Mouse (Mus musculus) kidney, adult 11 months (tissue): ENCODE data around the gene Tmem185b.

ENCODE experiments used
- DNase-seq: peaks from one replicate; pipeline ENCODE4 v3.0.0; 2022

Gene Tmem185b

GRCm38 (mm10) chr1:119525689-119526591, at the start of gene Tmem185b:
Gene Tmem185b (plus strand): TSS chr1:119526160.
- peak; percentile 90 for DNase-seq

DNA sequence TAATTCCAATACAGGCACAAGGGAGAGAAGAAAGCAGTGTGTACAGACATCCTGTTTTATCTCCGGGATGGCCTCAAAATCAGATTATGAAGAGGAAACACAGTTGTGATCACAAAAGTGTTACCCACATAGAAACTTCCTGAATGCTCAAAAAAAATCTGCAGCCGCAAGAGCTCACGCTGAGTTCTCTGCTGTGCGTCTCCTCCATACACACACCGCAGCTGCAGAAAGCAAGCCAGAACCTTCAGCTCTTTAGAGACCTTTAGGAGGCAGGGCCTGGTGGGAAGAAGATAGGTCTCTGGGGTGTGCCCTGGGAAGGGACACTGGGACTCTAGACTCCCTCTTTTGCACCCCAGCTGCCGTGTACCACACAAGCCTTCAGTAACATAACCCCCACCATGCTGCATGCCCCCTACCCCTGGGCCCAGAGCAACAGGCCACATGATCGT, 49.0 kb upstream of the Tmem185b start:
- no peak for DNase-seq

DNA sequence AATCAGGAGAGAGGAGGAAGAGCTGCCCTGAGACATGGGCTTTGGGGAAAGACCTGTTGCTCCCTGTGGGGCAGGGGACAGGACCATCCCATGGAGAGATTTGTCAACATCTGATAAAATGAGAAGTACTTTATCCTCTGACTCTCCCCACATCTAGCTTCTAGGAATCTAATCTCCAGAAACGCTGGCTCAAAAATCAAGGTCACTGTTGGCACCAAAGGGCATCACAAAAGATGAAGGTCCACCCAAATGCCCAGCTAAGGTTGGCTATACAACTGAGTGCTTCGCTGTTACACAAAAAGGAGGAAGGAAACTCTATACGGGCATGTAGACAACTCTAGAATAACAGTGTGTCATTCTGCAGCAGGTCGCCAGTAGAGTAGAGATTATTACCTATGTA, 46.3 kb upstream of the Tmem185b start:
- DNase-seq = no peak

DNA sequence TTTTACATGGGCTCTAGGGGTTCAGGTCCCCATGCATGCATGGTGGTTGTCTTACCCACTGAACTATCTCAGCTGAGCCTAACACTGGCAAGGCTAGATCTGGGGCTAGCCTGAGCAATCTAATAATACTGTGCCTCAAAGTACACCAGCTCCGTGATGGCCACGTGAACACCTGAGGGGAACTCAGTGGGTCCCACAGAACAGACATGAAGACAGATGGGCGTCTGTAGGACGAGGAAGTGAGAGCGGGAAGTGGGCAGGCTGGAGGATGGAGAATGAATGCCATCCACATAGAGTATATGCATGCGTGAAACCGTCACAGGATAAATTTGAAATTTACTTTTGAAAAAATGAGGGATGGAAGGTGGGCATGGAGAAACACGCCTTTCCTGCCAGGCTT, 45.3 kb upstream of the Tmem185b start:
- no peak for DNase-seq

- DNase-seq = no peak
Observed at GRCm38 (mm10) chr1:119481205-119481932, 44.6 kb upstream of the Tmem185b start.

DNA sequence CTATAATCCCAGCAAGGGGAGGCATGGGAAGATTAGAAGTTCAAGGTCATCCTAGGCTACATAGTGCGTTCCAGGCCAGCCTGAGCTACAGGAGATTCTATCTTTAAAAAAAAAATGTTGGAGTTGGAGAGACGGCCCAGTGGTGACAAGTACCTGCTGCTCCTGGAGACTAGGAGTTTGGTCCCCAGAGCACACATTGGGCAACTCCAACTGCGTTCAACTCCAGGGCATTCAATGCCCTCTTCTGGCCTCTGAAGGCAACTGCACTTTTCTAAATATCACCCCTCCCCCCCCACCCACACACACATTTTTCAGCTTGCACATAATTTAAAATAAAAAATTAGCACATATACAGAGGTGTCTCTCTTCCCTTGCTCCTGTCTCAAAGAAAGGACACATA, 43.1 kb upstream of the Tmem185b start:
- no peak for DNase-seq

GRCm38 (mm10) chr1:119484457-119484856, 41.5 kb upstream of the Tmem185b start:
- DNase-seq = no peak

DNA sequence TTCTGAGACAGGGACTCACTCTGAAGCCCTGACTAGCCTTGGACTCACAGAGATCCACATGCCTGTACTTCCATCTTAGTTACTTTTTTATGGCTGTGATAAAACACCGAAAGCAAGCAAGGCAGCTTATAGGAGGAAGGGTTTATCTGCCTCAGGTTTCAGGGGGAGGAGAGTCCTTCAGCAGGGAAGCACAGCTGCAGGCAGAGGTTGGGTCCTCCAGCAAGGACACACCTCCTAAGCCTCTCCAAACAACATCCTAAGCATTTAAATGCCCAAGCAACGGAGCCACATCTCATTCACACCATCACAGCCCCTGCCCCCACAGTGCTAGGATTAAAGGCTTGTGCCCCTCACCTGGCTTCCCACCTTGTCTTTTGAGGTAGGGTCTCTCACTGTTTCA, 40.1 kb upstream of the Tmem185b start:
- no peak for DNase-seq

DNA sequence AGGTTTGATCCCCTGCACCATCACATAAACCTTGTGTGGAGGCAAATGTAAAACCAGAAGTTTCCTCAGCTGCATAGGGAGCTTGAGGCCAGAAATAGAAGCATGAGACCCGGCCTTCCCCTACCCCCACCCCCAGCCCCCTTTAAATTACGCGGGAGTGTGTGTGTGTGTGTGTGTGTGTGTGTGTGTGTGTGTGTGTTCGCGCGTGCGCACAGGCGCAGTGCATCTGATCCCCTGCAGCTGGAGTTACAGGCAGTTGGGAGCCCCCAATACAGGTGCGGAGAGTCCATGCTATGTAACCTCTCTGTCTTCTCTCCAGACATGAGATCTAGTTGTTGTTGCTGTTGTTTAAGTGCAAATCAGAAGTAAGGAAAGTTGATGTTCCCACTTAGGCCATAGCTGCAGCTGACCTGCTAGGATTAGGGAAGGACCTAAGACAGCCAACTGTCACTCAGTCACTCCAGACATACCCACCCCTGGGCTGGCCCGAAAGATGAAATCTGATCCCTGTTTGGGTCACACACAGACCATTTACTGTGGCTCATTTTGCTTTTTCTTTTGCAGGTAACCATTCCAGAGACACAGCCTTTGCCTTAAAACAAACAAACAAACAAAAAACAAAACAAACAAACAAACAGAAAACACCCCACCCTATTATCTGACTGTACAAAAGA, 37.9 kb upstream of the Tmem185b start:
- DNase-seq = no peak

- DNase-seq = no peak
Observed at GRCm38 (mm10) chr1:119490765-119491164, 35.2 kb upstream of the Tmem185b start.

GRCm38 (mm10) chr1:119492097-119492496, 33.9 kb upstream of the Tmem185b start:
- DNase-seq = peak; percentile 91

- no peak for DNase-seq
Observed at GRCm38 (mm10) chr1:119492505-119492904, 33.5 kb upstream of the Tmem185b start.

DNA sequence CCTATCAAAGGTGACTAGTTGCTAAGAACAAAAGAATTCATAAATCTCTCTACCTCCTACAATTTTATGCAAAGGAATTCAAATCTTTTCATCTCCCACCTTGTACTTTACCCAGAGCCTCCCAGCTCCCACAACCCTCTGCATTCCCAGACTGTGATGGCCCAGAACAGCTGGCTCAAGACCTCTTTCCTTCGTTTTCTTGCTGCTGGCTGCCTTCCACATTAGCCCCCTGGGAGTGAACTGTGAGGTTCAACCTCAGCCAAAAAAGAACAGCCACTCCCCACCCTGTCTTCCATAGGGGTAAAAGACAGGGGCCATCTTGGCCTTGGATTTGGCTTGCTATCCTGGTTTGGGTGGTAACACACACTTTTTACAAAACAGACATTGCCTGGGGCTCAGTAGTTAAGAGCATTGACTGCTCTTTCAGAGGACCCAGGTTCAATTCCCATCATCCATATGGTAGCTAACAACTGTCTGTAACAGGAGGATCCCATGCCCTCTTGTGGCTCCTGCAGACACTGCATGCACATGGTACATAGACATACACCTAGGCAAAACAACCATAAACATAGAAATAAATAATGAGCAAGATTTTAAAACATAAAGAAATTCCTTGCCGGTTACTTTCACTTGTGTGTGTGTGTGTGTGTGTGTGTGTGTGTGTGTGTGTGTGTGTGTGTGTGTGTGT, 31.8 kb upstream of the Tmem185b start:
- no peak for DNase-seq

DNA sequence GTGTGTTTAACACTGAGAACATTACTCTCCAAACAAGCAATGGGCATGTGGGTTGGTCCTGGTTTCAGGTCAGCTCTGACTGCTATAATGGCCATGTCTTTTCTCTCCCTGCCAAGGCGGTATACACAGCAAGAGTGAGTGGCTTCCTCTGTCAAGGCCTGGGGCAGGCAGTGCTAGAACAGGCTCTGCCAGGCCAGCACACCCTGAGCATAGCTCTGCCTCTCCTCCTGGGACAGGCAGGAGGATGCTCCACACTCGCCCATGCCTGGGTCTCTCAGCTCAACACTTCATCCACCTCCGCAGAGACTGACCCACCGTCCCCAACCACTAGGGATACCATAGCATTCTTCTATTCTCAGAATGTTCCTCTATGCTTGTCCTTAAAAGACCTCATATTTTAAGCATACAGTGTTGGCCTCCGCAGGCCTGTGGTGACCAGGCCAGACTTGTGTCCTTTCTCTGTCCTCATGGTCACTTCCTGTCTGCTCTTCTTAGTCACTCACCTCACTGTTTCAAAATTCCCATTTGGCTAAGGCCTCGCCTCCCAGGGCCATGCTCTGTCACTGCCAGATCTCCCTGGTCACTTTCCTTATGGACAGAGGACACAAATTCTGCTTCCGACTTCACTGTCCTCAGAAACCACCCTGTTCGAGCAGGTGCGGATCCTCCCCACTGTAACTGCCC, 31.1 kb upstream of the Tmem185b start:
- no peak for DNase-seq

- DNase-seq = peak; percentile 60
Observed at GRCm38 (mm10) chr1:119495396-119495775, 30.6 kb upstream of the Tmem185b start.

DNA sequence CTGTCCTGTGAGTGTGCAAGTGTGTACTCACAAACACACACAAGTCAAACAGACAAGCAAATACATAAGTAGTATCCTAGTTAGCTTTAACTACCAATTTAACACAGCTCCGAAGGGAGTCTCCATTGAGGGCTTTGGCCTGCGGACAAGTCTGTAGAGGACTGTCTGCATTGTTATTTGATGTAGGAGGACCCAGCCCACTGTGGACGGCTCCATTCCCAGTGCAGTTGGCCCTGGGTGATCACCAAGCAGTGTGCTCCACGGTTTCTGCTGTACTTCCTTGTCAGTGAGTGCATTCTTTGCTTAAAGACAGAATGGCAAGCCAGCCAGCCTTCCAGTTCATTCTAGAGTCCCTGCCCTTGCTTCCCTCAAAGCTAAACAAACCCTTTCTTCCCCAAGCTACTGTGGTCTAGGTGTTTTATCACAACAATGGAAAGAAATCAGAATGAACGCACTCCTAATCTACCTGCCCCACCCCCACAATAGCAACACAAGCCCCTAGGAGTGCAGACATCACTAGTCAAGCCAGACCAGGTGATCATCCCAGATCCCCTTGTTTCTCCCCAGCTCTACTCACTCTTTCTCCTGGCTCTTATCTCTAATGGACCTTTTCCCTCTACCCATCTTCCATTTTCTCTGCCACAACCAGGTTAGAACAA, 28.5 kb upstream of the Tmem185b start:
- DNase-seq = no peak

DNA sequence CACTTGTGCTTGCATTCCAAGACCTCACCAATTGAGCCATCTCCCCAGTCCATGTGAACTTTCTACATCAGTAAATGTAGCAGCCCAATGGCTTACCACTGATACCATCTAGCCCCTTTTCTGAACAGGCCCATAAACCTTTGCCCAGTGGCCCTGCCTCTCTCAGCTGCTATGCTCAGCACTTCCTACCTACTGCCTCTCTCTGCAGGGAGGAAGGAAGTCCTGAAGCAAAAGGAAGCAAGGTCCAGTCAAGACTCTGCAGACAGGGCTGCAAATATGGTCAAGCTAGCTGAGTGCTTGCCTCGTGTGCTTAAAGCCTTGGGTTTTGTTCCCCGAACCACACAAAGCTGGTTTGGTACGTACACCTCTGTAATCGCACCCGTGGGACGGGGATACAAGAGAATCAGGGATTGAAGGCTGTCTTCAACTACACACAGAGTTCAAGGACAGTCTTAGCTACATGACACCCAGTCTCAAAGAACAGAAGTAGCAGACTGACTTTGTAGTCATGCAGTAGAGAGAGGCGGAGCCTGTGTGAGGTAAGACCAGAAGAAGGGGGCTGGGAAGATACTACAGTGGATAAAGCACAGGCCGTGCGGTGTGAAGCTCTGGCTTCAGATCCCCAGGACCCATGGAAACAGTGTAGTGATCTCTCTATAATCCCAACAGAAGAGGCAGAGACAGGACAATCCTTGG, 27.3 kb upstream of the Tmem185b start:
- peak; percentile 39 for DNase-seq

DNA sequence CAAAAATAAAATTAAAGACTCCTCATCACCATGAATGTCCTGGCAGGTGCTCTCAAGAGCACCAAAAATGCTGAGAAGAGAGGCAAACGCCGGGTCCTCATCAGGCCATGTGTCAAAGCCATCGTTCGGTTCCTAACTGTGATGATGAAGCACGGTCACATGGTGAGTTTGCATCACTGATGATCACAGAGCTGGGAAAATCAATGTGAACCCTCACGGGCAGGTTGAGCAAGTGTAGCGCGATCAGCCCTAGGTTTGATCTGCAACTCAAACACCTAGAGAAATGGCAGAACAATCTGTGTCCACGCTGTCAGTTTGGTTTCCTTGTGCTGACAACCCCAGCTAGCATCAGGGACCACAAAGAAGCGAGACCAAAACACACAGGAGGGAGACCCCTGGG, 26.5 kb upstream of the Tmem185b start:
- no peak for DNase-seq

DNA sequence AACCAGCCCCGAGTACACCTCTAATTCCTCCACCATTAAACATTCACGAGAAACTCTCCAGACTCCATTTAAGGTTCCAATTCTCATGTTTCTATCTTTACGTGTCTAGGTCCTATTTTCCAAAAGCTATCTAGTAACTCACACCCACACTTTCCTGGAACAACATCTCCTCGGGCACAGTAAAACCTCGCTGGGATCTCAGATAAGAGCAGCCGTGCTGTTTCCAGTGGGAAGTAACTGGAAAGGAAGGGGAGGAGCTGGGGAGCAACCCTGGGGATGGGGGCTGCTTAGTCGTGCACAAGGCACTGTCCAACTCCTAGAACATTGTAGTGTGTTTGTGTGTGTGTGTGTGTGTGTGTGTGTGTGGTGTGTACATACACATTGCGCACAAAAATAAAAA, 24.1 kb upstream of the Tmem185b start:
- no peak for DNase-seq

DNA sequence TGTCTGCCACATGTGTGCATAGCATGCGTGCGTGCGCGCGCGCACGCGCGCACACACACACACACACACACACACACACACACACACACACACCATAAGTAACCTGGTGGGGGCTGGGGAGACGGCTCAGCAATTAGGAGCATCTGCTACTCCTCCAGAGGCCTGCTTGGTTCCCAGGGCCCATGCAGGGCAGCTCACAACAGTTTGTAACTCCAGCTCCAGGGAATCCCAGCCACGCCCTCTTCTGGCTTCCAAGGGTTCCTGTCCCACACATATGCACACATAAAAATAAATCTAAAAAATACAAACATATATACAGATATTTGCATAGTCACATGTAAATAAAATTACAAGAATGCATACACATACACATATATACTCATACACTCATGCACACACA, 23.2 kb upstream of the Tmem185b start:
- no peak for DNase-seq

GRCm38 (mm10) chr1:119503181-119503580, 22.8 kb upstream of the Tmem185b start:
- DNase-seq = no peak
